Mouse (Mus musculus): Measurements from ENCODE around the gene Zfp385a. TPM values are rescaled to one million over a fixed set of nuclear protein-coding genes. Genes with fewer than 3 reads are reported as not detected.

Gene Zfp385a
- polyA plus RNA-seq, 1 experiment from 2014 or later: 22.9 TPM

GRCm38 (mm10) chr15:103355420-103355819 lies 15.5 kb upstream of the Zfp385a start:
- POLR2A ChIA-PET: no interaction called here
- CTCF ChIA-PET: interaction anchor here (1.2 to 1.4 kb wide), 2 partner anchors 22 to 33 kb away, joined by 3 to 6 read pairs; no protein-coding TSS in a partner anchor
- DNase-seq (ENCODE audit: low read depth, low spot score) (no peak), ATAC-seq (no peak)
- TF ChIP-seq CTCF (IDR thresholded peaks at IDR 0.05): no peak
- no peaks in the 10 kb centered on the region for H3K27me3 ChIP-seq
- in situ Hi-C loops (cut with MboI; ENCODE audit: low pct_unique_long_range_greater_than_20kb): no loop called here

- ATAC-seq (no peak), DNase-seq (ENCODE audit: low read depth, low spot score) (no peak)
- no peak for TF ChIP-seq CTCF (IDR thresholded peaks at IDR 0.05)
- CTCF ChIA-PET: interaction anchor here (1.2 to 1.4 kb wide), 2 partner anchors 23 to 34 kb away, joined by 3 to 6 read pairs; no protein-coding TSS in a partner anchor
- in situ Hi-C loops (cut with MboI; ENCODE audit: low pct_unique_long_range_greater_than_20kb): loop anchor here (5.0 kb wide), 1 partner anchor 33 kb away; no protein-coding TSS in a partner anchor
- POLR2A ChIA-PET: no interaction called here
- H3K27me3 ChIP-seq: no peaks in the 10 kb centered on the region
Measured at GRCm38 (mm10) chr15:103354690-103355089, 14.8 kb upstream of the Zfp385a start.

GRCm38 (mm10) chr15:103353511-103354256 lies 13.8 kb upstream of the Zfp385a start:
- TF ChIP-seq CTCF (IDR thresholded peaks at IDR 0.05): no peak
- no peaks in the 10 kb centered on the region for H3K27me3 ChIP-seq
- in situ Hi-C loops (cut with MboI; ENCODE audit: low pct_unique_long_range_greater_than_20kb): loop anchor here (5.0 kb wide), 1 partner anchor 34 kb away; no protein-coding TSS in a partner anchor
- ATAC-seq (no peak), DNase-seq (ENCODE audit: low read depth, low spot score) (no peak)
- CTCF ChIA-PET: interaction anchor here (1.0 to 1.3 kb wide), 6 partner anchors 8 to 35 kb away, joined by 3 to 4 read pairs (median 3); no protein-coding TSS in a partner anchor
- POLR2A ChIA-PET: no interaction called here

- in situ Hi-C loops (cut with MboI; ENCODE audit: low pct_unique_long_range_greater_than_20kb): loop anchor here (5.0 kb wide), 1 partner anchor 34 kb away; no protein-coding TSS in a partner anchor
- ATAC-seq: peak; percentile 58
- DNase-seq (ENCODE audit: low read depth, low spot score): no peak
- H3K27me3 ChIP-seq: no peaks in the 10 kb centered on the region
- CTCF ChIA-PET: interaction anchor here (1.0 to 1.4 kb wide), 6 partner anchors 9 to 30 kb away, joined by 3 to 4 read pairs (median 3); no protein-coding TSS in a partner anchor
- POLR2A ChIA-PET: no interaction called here
- peak; percentile 96 for TF ChIP-seq CTCF (IDR thresholded peaks at IDR 0.05)
Measured at GRCm38 (mm10) chr15:103352856-103353255, 13.0 kb upstream of the Zfp385a start.

GRCm38 (mm10) chr15:103347275-103347684 lies 7.4 kb upstream of the Zfp385a start:
- peak; percentile 77 for TF ChIP-seq CTCF (IDR thresholded peaks at IDR 0.05)
- ATAC-seq: no peak
- POLR2A ChIA-PET: interaction anchor here (0.7 to 1.3 kb wide), 3 partner anchors 11 to 17 kb away, joined by 3 to 6 read pairs (median 4); no protein-coding TSS in a partner anchor
- in situ Hi-C loops (cut with MboI; ENCODE audit: low pct_unique_long_range_greater_than_20kb): no loop called here
- CTCF ChIA-PET: interaction anchor here (0.6 to 2.2 kb wide), 14 partner anchors 9 to 133 kb away, joined by 3 to 22 read pairs (median 4); partner anchors contain the start of gene Gtsf2
- H3K27me3 ChIP-seq: no peaks in the 10 kb centered on the region
- no peak for DNase-seq (ENCODE audit: low read depth, low spot score)

- TF ChIP-seq CTCF (IDR thresholded peaks at IDR 0.05): no peak
- CTCF ChIA-PET: interaction anchor here (1.6 to 2.9 kb wide), 2 partner anchors 37 to 42 kb away, joined by 4 to 13 read pairs; no protein-coding TSS in a partner anchor
- in situ Hi-C loops (cut with MboI; ENCODE audit: low pct_unique_long_range_greater_than_20kb): no loop called here
- H3K27me3 ChIP-seq: no peaks in the 10 kb centered on the region
- DNase-seq (ENCODE audit: low read depth, low spot score) (no peak), ATAC-seq (no peak)
- POLR2A ChIA-PET: no interaction called here
Measured at GRCm38 (mm10) chr15:103345789-103346188, 5.9 kb upstream of the Zfp385a start.

- POLR2A ChIA-PET: no interaction called here
- TF ChIP-seq CTCF (IDR thresholded peaks at IDR 0.05): peak; percentile 20
- CTCF ChIA-PET: interaction anchor here (0.8 to 1.7 kb wide), 5 partner anchors 9 to 45 kb away, joined by 3 to 8 read pairs (median 3); no protein-coding TSS in a partner anchor
- no peaks in the 10 kb centered on the region for H3K27me3 ChIP-seq
- ATAC-seq (no peak), DNase-seq (ENCODE audit: low read depth, low spot score) (no peak)
- in situ Hi-C loops (cut with MboI; ENCODE audit: low pct_unique_long_range_greater_than_20kb): no loop called here
Measured at GRCm38 (mm10) chr15:103343556-103343955, 3.7 kb upstream of the Zfp385a start.

- POLR2A ChIA-PET: no interaction called here
- no peak for ATAC-seq
- no peak for DNase-seq (ENCODE audit: low read depth, low spot score)
- no peaks in the 10 kb centered on the region for H3K27me3 ChIP-seq
- CTCF ChIA-PET: interaction anchor here (0.7 to 4.0 kb wide), 10 partner anchors 10 to 165 kb away, joined by 3 to 22 read pairs (median 3); no protein-coding TSS in a partner anchor
- no peak for TF ChIP-seq CTCF (IDR thresholded peaks at IDR 0.05)
- in situ Hi-C loops (cut with MboI; ENCODE audit: low pct_unique_long_range_greater_than_20kb): no loop called here
Measured at GRCm38 (mm10) chr15:103343008-103343407, 3.1 kb upstream of the Zfp385a start.

GRCm38 (mm10) chr15:103342415-103342814 lies 2.5 kb upstream of the Zfp385a start:
- ATAC-seq (peak; percentile 14), DNase-seq (ENCODE audit: low read depth, low spot score) (peak; percentile 35)
- ChIA-PET POLR2A (no interaction called here), CTCF (interaction anchor here (0.7 to 4.0 kb wide), 9 partner anchors 10 to 165 kb away, joined by 3 to 22 read pairs (median 4); no protein-coding TSS in a partner anchor)
- H3K27me3 ChIP-seq: no peaks in the 10 kb centered on the region
- TF ChIP-seq CTCF (IDR thresholded peaks at IDR 0.05): peak; percentile 90
- in situ Hi-C loops (cut with MboI; ENCODE audit: low pct_unique_long_range_greater_than_20kb): no loop called here

- no peak for DNase-seq (ENCODE audit: low read depth, low spot score)
- ATAC-seq: no peak
- in situ Hi-C loops (cut with MboI; ENCODE audit: low pct_unique_long_range_greater_than_20kb): no loop called here
- H3K27me3 ChIP-seq: no peaks in the 10 kb centered on the region
- ChIA-PET CTCF (interaction anchor here (1.0 to 4.0 kb wide), 8 partner anchors 9 to 157 kb away, joined by 4 to 22 read pairs (median 5); no protein-coding TSS in a partner anchor), POLR2A (interaction anchor here (0.6 kb wide), 1 partner anchor 95 kb away, joined by 4 read pairs; no protein-coding TSS in a partner anchor)
- TF ChIP-seq CTCF (IDR thresholded peaks at IDR 0.05): no peak
Measured at GRCm38 (mm10) chr15:103341547-103341946, 1.7 kb upstream of the Zfp385a start.
